Comparison of ENCODE assay signal across 12 mouse cellular contexts in genomic region chr9:13809937-13810336, GRCm38 (mm10). TPM values are rescaled to one million over a fixed set of nuclear protein-coding genes. Genes with fewer than 3 reads are reported as not detected.
A peak's percentile ranks its signal among the peaks of the same experiment; 100 is the strongest.
DNase-seq lines count a peak whose midpoint lies in the region; ATAC-seq and TF ChIP-seq lines count a peak whose summit lies in the region.
"Had no signal": no experiment of that assay in that cellular context is flagged by ENCODE, and none has a peak within 500 bp of the region (broad histone marks: within the 10 kb centered on the region; RNA-seq: fewer than 3 reads in every experiment).

No protein-coding gene starts in this region.

- H3K36me3 ChIP-seq in hindbrain, postnatal 0 days (ENCODE audit: insufficient read depth, low read length), result peaks cover 21% of the 10 kb centered on the region
- peaks cover 71% of the 10 kb centered on the region for H3K36me3 ChIP-seq in hindbrain, embryonic 13.5 days
- H3K36me3 ChIP-seq in small intestine, adult 2 months (ENCODE audit: control insufficient read depth, insufficient read depth, low read length), result peaks cover 49% of the 10 kb centered on the region
- peaks cover 29% of the 10 kb centered on the region for H3K36me3 ChIP-seq in hindbrain, embryonic 16.5 days (ENCODE audit: control insufficient read depth, insufficient read depth, low read length)

- H3K4me1 ChIP-seq in hindbrain, postnatal 0 days (ENCODE audit: insufficient read depth, low read length), result no peaks in the 10 kb centered on the region
- no peaks in the 10 kb centered on the region for H3K4me1 ChIP-seq in hindbrain, embryonic 13.5 days (replicated peaks)
- no peaks in the 10 kb centered on the region for H3K4me1 ChIP-seq in small intestine, adult 2 months (ENCODE audit: control insufficient read depth, insufficient read depth, insufficient read length, low read length)
- H3K4me1 ChIP-seq in hindbrain, embryonic 16.5 days (ENCODE audit: control insufficient read depth, insufficient read depth, low read depth, low read length), result no peaks in the 10 kb centered on the region
- H3K4me1 ChIP-seq: heart, embryonic 10.5 days; hindbrain, embryonic 15.5 days; liver, embryonic 13.5 days had no signal

- no peak overlapping the region for H3K27ac ChIP-seq in hindbrain, postnatal 0 days
- H3K27ac ChIP-seq in hindbrain, embryonic 13.5 days, result no peak overlapping the region
- no peak overlapping the region for H3K27ac ChIP-seq in small intestine, adult 2 months (ENCODE audit: insufficient read depth, low read depth, low read length)
- H3K27ac ChIP-seq in hindbrain, embryonic 16.5 days (ENCODE audit: low read depth, low read length), result no peak overlapping the region
- H3K27ac ChIP-seq: heart, embryonic 10.5 days; hindbrain, embryonic 15.5 days; liver, embryonic 13.5 days had no signal

- DNase-seq in hindbrain, postnatal 0 days (ENCODE audit: low spot score), result peak; percentile 40
- DNase-seq in retina, embryonic 14.5 days (ENCODE audit: low spot score), result peak; percentile 19
- DNase-seq in retina, postnatal 1 day, result no peak
- DNase-seq in R1 (ENCODE audit: low read depth, low spot score), result peak; percentile 49
- DNase-seq in left cerebral cortex, adult 8-10 months (ENCODE audit: low spot score in 2 of 2), result no peak
- DNase-seq: liver, embryonic 13.5 days had no signal

- H3K27me3 ChIP-seq in hindbrain, postnatal 0 days (ENCODE audit: insufficient read depth, low read length), result no peaks in the 10 kb centered on the region
- no peaks in the 10 kb centered on the region for H3K27me3 ChIP-seq in hindbrain, embryonic 13.5 days
- no peaks in the 10 kb centered on the region for H3K27me3 ChIP-seq in small intestine, adult 2 months (ENCODE audit: control insufficient read depth, insufficient read depth, low read length)
- H3K27me3 ChIP-seq in hindbrain, embryonic 16.5 days (replicated peaks; ENCODE audit: control insufficient read depth, insufficient read depth, low read length), result no peaks in the 10 kb centered on the region
- H3K27me3 ChIP-seq: hindbrain, embryonic 15.5 days; liver, embryonic 13.5 days had no signal

- no peak overlapping the region for H3K9ac ChIP-seq in hindbrain, postnatal 0 days (replicated peaks; ENCODE audit: low read length)
- no peak overlapping the region for H3K9ac ChIP-seq in hindbrain, embryonic 13.5 days
- no peak overlapping the region for H3K9ac ChIP-seq in hindbrain, embryonic 16.5 days (ENCODE audit: low read depth, low read length)
- H3K9ac ChIP-seq: hindbrain, embryonic 15.5 days; liver, embryonic 13.5 days had no signal

- H3K4me2 ChIP-seq in hindbrain, postnatal 0 days (ENCODE audit: low read depth, low read length), result no peak overlapping the region
- no peak overlapping the region for H3K4me2 ChIP-seq in hindbrain, embryonic 13.5 days
- no peak overlapping the region for H3K4me2 ChIP-seq in hindbrain, embryonic 16.5 days (ENCODE audit: low read length)
- H3K4me2 ChIP-seq: hindbrain, embryonic 15.5 days; liver, embryonic 13.5 days had no signal

- no peak overlapping the region for H3K4me3 ChIP-seq in hindbrain, postnatal 0 days (ENCODE audit: low read length)
- no peak overlapping the region for H3K4me3 ChIP-seq in hindbrain, embryonic 13.5 days
- H3K4me3 ChIP-seq in small intestine, adult 2 months (ENCODE audit: low read depth, low read length), result no peak overlapping the region
- no peak overlapping the region for H3K4me3 ChIP-seq in hindbrain, embryonic 16.5 days (ENCODE audit: low read length)
- H3K4me3 ChIP-seq: heart, embryonic 10.5 days; hindbrain, embryonic 15.5 days; liver, embryonic 13.5 days had no signal

- TF ChIP-seq POLR2A in small intestine, adult 2 months (IDR thresholded peaks at IDR 0.05; ENCODE audit: low read depth, low read length), result no peak

- no peaks in the 10 kb centered on the region for H3K9me3 ChIP-seq in hindbrain, postnatal 0 days (ENCODE audit: low read length)
- H3K9me3 ChIP-seq in hindbrain, embryonic 13.5 days, result no peaks in the 10 kb centered on the region
- no peaks in the 10 kb centered on the region for H3K9me3 ChIP-seq in hindbrain, embryonic 16.5 days (ENCODE audit: control insufficient read depth, low read length)
- H3K9me3 ChIP-seq: heart, embryonic 10.5 days; hindbrain, embryonic 15.5 days; liver, embryonic 13.5 days had no signal

- ATAC-seq in hindbrain, postnatal 0 days, result 0 out of 2 replicates have a peak, but pooled peaks have one; percentile 53
- ATAC-seq in hindbrain, embryonic 13.5 days (ENCODE audit: low FRiP score), result no peak
- ATAC-seq in hindbrain, embryonic 16.5 days, result no peak
- ATAC-seq: forebrain, embryonic 14.5 days had no signal

- TF ChIP-seq CTCF in hindbrain, postnatal 0 days (IDR thresholded peaks at IDR 0.05; ENCODE audit: low read depth), result peak; percentile 51
- TF ChIP-seq CTCF in small intestine, adult 2 months (IDR thresholded peaks at IDR 0.05; ENCODE audit: extremely low read depth, insufficient read length, insufficient replicate concordance, low read depth, low read length), result peak; percentile 24; the same call in 1 of the 2 replicates

RNA-seq across cellular contexts. Expression of gene Cep57, which starts 17.0 kb away (rescaled TPM):
- total RNA-seq in hindbrain, postnatal 0 days (2014; rRNA removed), result 17.3 and 26.2 TPM in 2 replicates
- polyA plus RNA-seq in hindbrain, postnatal 0 days (2015; fragmentation: Nextera tagmentation; extraction: Ambion mirVana), result 38.7 and 38.9 TPM in 2 replicates
- 41.9 TPM in 2 replicates for polyA plus RNA-seq in hindbrain, embryonic 13.5 days (2015; fragmentation: Nextera tagmentation; extraction: Ambion mirVana)
- 1.6 and 3.3 TPM in 2 replicates for polyA plus RNA-seq in small intestine, adult 2 months (2012; rRNA removed)
- 34.8 TPM in 2 replicates for polyA plus RNA-seq in hindbrain, embryonic 16.5 days (2015; fragmentation: Nextera tagmentation; extraction: Ambion mirVana)
- total RNA-seq in left cerebral cortex, adult 8-10 months (2022), result 10 to 100 TPM; 18.5 to 21.6 (median 19.2) TPM

RNA-seq across cellular contexts. Expression of gene Fam76b, which starts 17.6 kb away (rescaled TPM):
- total RNA-seq in hindbrain, postnatal 0 days (2014; rRNA removed), result 21.5 and 23.1 TPM in 2 replicates
- 13.9 and 16.3 TPM in 2 replicates for polyA plus RNA-seq in hindbrain, postnatal 0 days (2015; fragmentation: Nextera tagmentation; extraction: Ambion mirVana)
- 21.3 and 23.4 TPM in 2 replicates for polyA plus RNA-seq in hindbrain, embryonic 13.5 days (2015; fragmentation: Nextera tagmentation; extraction: Ambion mirVana)
- 3.5 and 7.4 TPM in 2 replicates for polyA plus RNA-seq in small intestine, adult 2 months (2012; rRNA removed)
- polyA plus RNA-seq in hindbrain, embryonic 16.5 days (2015; fragmentation: Nextera tagmentation; extraction: Ambion mirVana), result 14.8 and 15.3 TPM in 2 replicates
- total RNA-seq in left cerebral cortex, adult 8-10 months (2022), result 10 to 100 TPM; 16.1 to 22.5 (median 21.2) TPM

Comparison
In these comparisons a context has a peak if more than half of its experiments do, and no peak if none do; other contexts are left out.
1. DNase-seq: peak in hindbrain, postnatal 0 days (single experiment), retina, embryonic 14.5 days (single experiment) and R1 (single experiment); none in retina, postnatal 1 day (single experiment) and left cerebral cortex, adult 8-10 months (0 of 2).